Mouse (Mus musculus) kidney, adult 2 months (tissue): Measurements from ENCODE around the gene Ebf1. TPM values are rescaled to one million over a fixed set of nuclear protein-coding genes. Genes with fewer than 3 reads are reported as not detected.

Experiments
- DNase-seq: peaks from one replicate; pipeline ENCODE4 v3.0.0; 2021
- H3K27ac ChIP-seq: fragments of 200-500 bp; 2 replicates; pipeline ENCODE4 v1.5.1; 2012; ENCODE audit warnings: low read depth, low read length, control low read depth, inconsistent platforms; ENCODE audit not compliant: insufficient read depth
- H3K27me3 ChIP-seq: fragments of 200-500 bp; replicated peaks from 2 replicates; pipeline ENCODE4 v1.6.1; 2012; ENCODE audit warnings: mild to moderate bottlenecking, moderate library complexity, low read length, inconsistent platforms; ENCODE audit not compliant: control insufficient read depth, insufficient read depth
- H3K36me3 ChIP-seq: fragments of 200-500 bp; 2 replicates; pipeline ENCODE4 v1.6.1; 2012; ENCODE audit warnings: mild to moderate bottlenecking, moderate library complexity, low read length, inconsistent platforms; ENCODE audit not compliant: control insufficient read depth, insufficient read depth
- H3K4me1 ChIP-seq: fragments of 200-500 bp; 2 replicates; pipeline ENCODE4 v1.6.1; 2011; ENCODE audit warnings: low read length; ENCODE audit not compliant: control insufficient read depth, insufficient read depth
- H3K4me3 ChIP-seq: fragments of 200-500 bp; 2 replicates; pipeline ENCODE4 v1.5.1; 2011; ENCODE audit warnings: mild to moderate bottlenecking, low read depth, low read length, control low read depth; ENCODE audit not compliant: insufficient read depth
- CTCF ChIP-seq: fragments of 200-500 bp; conservative IDR thresholded peaks from 2 replicates; pipeline ENCODE4 v1.5.1; 2011; ENCODE audit warnings: low read depth, mild to moderate bottlenecking, control low read depth, low read length, moderate library complexity, mixed read lengths; ENCODE audit not compliant: insufficient read depth, insufficient read length
- POLR2A ChIP-seq: fragments of 200-500 bp; IDR thresholded peaks from one replicate; pipeline ENCODE4 v1.6.1; 2011; ENCODE audit warnings: low read depth, low read length, control low read depth
- WGBS: fragments of 180-500 bp; shearing (Covaris S2); methylation state at CpG from one replicate; pipeline ENCODE4 v1.1.7; 2018; 5-methylcytosine and 5-hydroxymethylcytosine counted together
- polyA plus RNA-seq: library from polyadenylated mRNA; depleted of rRNA; stranded (reverse); fragments of >200 nt; gene quantifications from 2 replicates; pipeline ENCODE4 v1.2.3, GENCODE M21; 2012

Ebf1 gene
- polyA plus RNA-seq, 1 experiment, result 12.2 TPM

- no peak for DNase-seq
- 92% methylated on average over 1 of the region's 1 CpGs for WGBS
- Histone ChIP-seq H3K36me3 (no peaks in the 10 kb centered on the region), H3K4me3 (no peak overlapping the region), H3K4me1 (0 out of 2 replicates have a peak, but pooled peaks cover 3% of the 10 kb centered on the region), H3K27me3 (no peaks in the 10 kb centered on the region; the same call in 1 of the 2 replicates), H3K27ac (no peak overlapping the region)
- TF ChIP-seq CTCF (no peak), POLR2A (no peak)
These were observed 88.7 kb downstream of the Ebf1 start for GRCm38 (mm10) chr11:44705811-44706210.

- 0 out of 2 replicates have a peak, but pooled peaks cover 3% of the 10 kb centered on the region for H3K4me1 ChIP-seq
- H3K36me3 ChIP-seq, result no peaks in the 10 kb centered on the region
- no peak for TF ChIP-seq CTCF
- no peak for TF ChIP-seq POLR2A
- DNase-seq, result no peak
- no peaks in the 10 kb centered on the region; the same call in 1 of the 2 replicates for H3K27me3 ChIP-seq
- H3K27ac ChIP-seq, result no peak overlapping the region
- no peak overlapping the region for H3K4me3 ChIP-seq
- 88% methylated on average over 2 of the region's 2 CpGs for WGBS
These were observed 89.3 kb downstream of the Ebf1 start for GRCm38 (mm10) chr11:44706386-44706785.

- WGBS, result 17% methylated on average over 13 of the region's 13 CpGs
These were observed 90.5 kb downstream of the Ebf1 start for GRCm38 (mm10) chr11:44707381-44708289.

GRCm38 (mm10) chr11:44708290-44708685 lies 91.2 kb downstream of the Ebf1 start:
- no peak for DNase-seq
- WGBS, result 80% methylated on average over 6 of the region's 6 CpGs
- Histone ChIP-seq H3K4me3 (no peak overlapping the region), H3K36me3 (no peaks in the 10 kb centered on the region), H3K27ac (no peak overlapping the region), H3K4me1 (0 out of 2 replicates have a peak, but pooled peaks cover 3% of the 10 kb centered on the region), H3K27me3 (no peaks in the 10 kb centered on the region; the same call in 1 of the 2 replicates)
- TF ChIP-seq POLR2A (no peak), CTCF (no peak)

More at GRCm38 (mm10) chr11:44707381-44708289, 90.5 kb downstream of the Ebf1 start:
- 0 out of 2 replicates have a peak, but pooled peaks cover 3% of the 10 kb centered on the region for H3K4me1 ChIP-seq
- H3K36me3 ChIP-seq, result no peaks in the 10 kb centered on the region
- H3K27me3 ChIP-seq, result no peaks in the 10 kb centered on the region; the same call in 1 of the 2 replicates
- peak overlapping the region; percentile 19; the same call in 1 of the 2 replicates for H3K27ac ChIP-seq
- TF ChIP-seq CTCF (no peak), POLR2A (no peak)
- no peak for DNase-seq
- H3K4me3 ChIP-seq, result no peak overlapping the region

- no peak overlapping the region for H3K27ac ChIP-seq
- no peaks in the 10 kb centered on the region for H3K36me3 ChIP-seq
- 0 out of 2 replicates have a peak, but pooled peaks cover 3% of the 10 kb centered on the region for H3K4me1 ChIP-seq
- no peaks in the 10 kb centered on the region; the same call in 1 of the 2 replicates for H3K27me3 ChIP-seq
- H3K4me3 ChIP-seq, result no peak overlapping the region
- no peak for DNase-seq
- no peak for TF ChIP-seq CTCF
- TF ChIP-seq POLR2A, result no peak
These were observed 92.0 kb downstream of the Ebf1 start for GRCm38 (mm10) chr11:44709073-44709618.

GRCm38 (mm10) chr11:44709869-44710460 lies 92.8 kb downstream of the Ebf1 start:
- 76% methylated on average over 6 of the region's 6 CpGs for WGBS
- Histone ChIP-seq H3K4me3 (no peak overlapping the region), H3K27me3 (no peaks in the 10 kb centered on the region; the same call in 1 of the 2 replicates), H3K4me1 (0 out of 2 replicates have a peak, but pooled peaks cover 3% of the 10 kb centered on the region), H3K27ac (no peak overlapping the region), H3K36me3 (no peaks in the 10 kb centered on the region)
- DNase-seq, result no peak
- TF ChIP-seq CTCF (no peak), POLR2A (no peak)

- 0 out of 2 replicates have a peak, but pooled peaks cover 3% of the 10 kb centered on the region for H3K4me1 ChIP-seq
- DNase-seq, result no peak
- H3K27me3 ChIP-seq, result no peaks in the 10 kb centered on the region; the same call in 1 of the 2 replicates
- no peak overlapping the region for H3K4me3 ChIP-seq
- H3K36me3 ChIP-seq, result no peaks in the 10 kb centered on the region
- no peak overlapping the region for H3K27ac ChIP-seq
- no peak for TF ChIP-seq CTCF
- TF ChIP-seq POLR2A, result no peak
These were observed 93.7 kb downstream of the Ebf1 start for GRCm38 (mm10) chr11:44710861-44711260.
